Mouse (Mus musculus) colon, adult 2 months (tissue): ENCODE results near the gene Cyp2c29. TPM values are rescaled to one million over a fixed set of nuclear protein-coding genes. Genes with fewer than 3 reads are reported as not detected.

ENCODE experiments used
- polyA plus RNA-seq: library from polyadenylated mRNA; depleted of rRNA; stranded (reverse); fragments of >200 nt; gene quantifications from 2 replicates; pipeline ENCODE4 v1.2.3, GENCODE M21; 2012; rRNA removed

The Cyp2c29 gene
- polyA plus RNA-seq = not detected in 2 replicates

GRCm38 (mm10) chr19:39269105-39269504, at the start of gene Cyp2c29:
Gene Cyp2c29 (plus strand): TSS chr19:39269405.

Other genes with a start within 250 kb of the Cyp2c29 start
- 27.5 and 32.6 TPM in 2 replicates for gene Cyp2c65, start 208.4 kb upstream of the Cyp2c29 start, polyA plus RNA-seq
- gene Cyp2c66, start 155.5 kb upstream of the Cyp2c29 start, polyA plus RNA-seq = 0.23 and 0.42 TPM in 2 replicates
- gene Cyp2c38, start 193.7 kb downstream of the Cyp2c29 start, polyA plus RNA-seq = 0.03 TPM in 1 of 2 replicates, not detected in the other
- not detected in 2 replicates for gene Cyp2c39, start 241.5 kb downstream of the Cyp2c29 start, polyA plus RNA-seq